Mouse (Mus musculus) hindbrain, embryonic 14.5 days (tissue): ENCODE results near the gene Dusp16. TPM values are rescaled to one million over a fixed set of nuclear protein-coding genes. Genes with fewer than 3 reads are reported as not detected.

Experiments
- ATAC-seq: fragments of 200-750 bp; cut with Nextera tagmentation; 2 replicates; pipeline ENCODE4 v1.8.0; 2017; ENCODE audit warnings: moderate number of reproducible peaks, mild to moderate bottlenecking, moderate TSS enrichment, moderate library complexity; ENCODE audit not compliant: low FRiP score
- DNase-seq: peaks from one replicate; pipeline ENCODE4 v3.0.0-alpha.2; 2015; ENCODE audit warnings: low spot score
- H3K27ac ChIP-seq: fragments of 300-500 bp; sonication (generic); 2 replicates; pipeline ENCODE4 v1.5.1; 2014; ENCODE audit warnings: mild to moderate bottlenecking, moderate library complexity
- H3K27me3 ChIP-seq: fragments of 300-500 bp; sonication (generic); 2 replicates; pipeline ENCODE4 v1.6.1; 2014; ENCODE audit warnings: mild to moderate bottlenecking, low read length, mixed read lengths; ENCODE audit not compliant: control insufficient read depth, insufficient read depth
- H3K36me3 ChIP-seq: fragments of 300-500 bp; sonication (generic); replicated peaks from 2 replicates; pipeline ENCODE4 v1.6.1; 2014; ENCODE audit not compliant: control insufficient read depth, insufficient read depth
- H3K4me1 ChIP-seq: fragments of 300-500 bp; sonication (generic); replicated peaks from 2 replicates; pipeline ENCODE4 v1.6.1; 2014; ENCODE audit warnings: antibody characterized with exemption, low read length, mixed read lengths; ENCODE audit not compliant: control insufficient read depth, insufficient read depth
- H3K4me2 ChIP-seq: fragments of 300-500 bp; sonication (generic); replicated peaks from 2 replicates; pipeline ENCODE4 v1.6.1; 2014; ENCODE audit warnings: mild to moderate bottlenecking, moderate library complexity
- H3K4me3 ChIP-seq: fragments of 300-500 bp; sonication (generic); replicated peaks from 2 replicates; pipeline ENCODE4 v1.5.1; 2014; ENCODE audit warnings: mild to moderate bottlenecking, low read length
- H3K9ac ChIP-seq: fragments of 300-500 bp; sonication (generic); 2 replicates; pipeline ENCODE4 v1.6.1; 2014
- H3K9me3 ChIP-seq: fragments of 300-500 bp; sonication (generic); 2 replicates; pipeline ENCODE4 v1.6.1; 2016; ENCODE audit warnings: low read length; ENCODE audit not compliant: control insufficient read depth
- WGBS: fragments of 180-500 bp; shearing (Covaris S2); extraction: QIAGEN DNeasy Blood & Tissue Kit; methylation state at CpG from one replicate; pipeline ENCODE4 v1.1.7; 2014; 5-methylcytosine and 5-hydroxymethylcytosine counted together
- polyA plus RNA-seq: library from polyadenylated mRNA; unstranded; fragments of >200 nt; fragmentation: Nextera tagmentation; extraction: Ambion mirVana; gene quantifications from 2 replicates; pipeline ENCODE4 v1.2.1, GENCODE M21; 2014

Gene Dusp16
- polyA plus RNA-seq, 1 experiment from 2014 or later: 5.7 TPM

GRCm38 (mm10) chr6:134725406-134725805, 67.0 kb downstream of the Dusp16 start:
- DNase-seq (no peak), ATAC-seq (no peak)
- no peaks in the 10 kb centered on the region; the same call in 1 of the 2 replicates for H3K4me1 ChIP-seq
- no peak overlapping the region for H3K4me3 ChIP-seq
- H3K4me2 ChIP-seq: no peak overlapping the region
- no peak overlapping the region for H3K27ac ChIP-seq
- no peaks in the 10 kb centered on the region for H3K27me3 ChIP-seq
- no peak overlapping the region for H3K9ac ChIP-seq
- no peaks in the 10 kb centered on the region for H3K9me3 ChIP-seq
- no peaks in the 10 kb centered on the region for H3K36me3 ChIP-seq

GRCm38 (mm10) chr6:134723833-134724553, 68.4 kb downstream of the Dusp16 start:
- 89% methylated on average over 9 of the region's 9 CpGs for WGBS
- Histone ChIP-seq H3K4me1 (no peaks in the 10 kb centered on the region; the same call in 1 of the 2 replicates), H3K9ac (no peak overlapping the region), H3K4me2 (no peak overlapping the region), H3K4me3 (no peak overlapping the region), H3K9me3 (no peaks in the 10 kb centered on the region), H3K27ac (no peak overlapping the region), H3K36me3 (peaks cover 8% of the 10 kb centered on the region; the same call in 1 of the 2 replicates), H3K27me3 (no peaks in the 10 kb centered on the region)
- ATAC-seq: no peak
- no peak for DNase-seq

GRCm38 (mm10) chr6:134723326-134723725, 69.1 kb downstream of the Dusp16 start:
- Histone ChIP-seq H3K27me3 (no peaks in the 10 kb centered on the region), H3K9ac (no peak overlapping the region), H3K4me2 (no peak overlapping the region), H3K4me1 (no peaks in the 10 kb centered on the region; the same call in 1 of the 2 replicates), H3K27ac (no peak overlapping the region), H3K36me3 (peaks cover 10% of the 10 kb centered on the region), H3K9me3 (no peaks in the 10 kb centered on the region), H3K4me3 (no peak overlapping the region)
- WGBS: 95% methylated on average over 7 of the region's 7 CpGs
- no peak for ATAC-seq
- DNase-seq: no peak

GRCm38 (mm10) chr6:134722906-134723305, 69.5 kb downstream of the Dusp16 start:
- DNase-seq (no peak), ATAC-seq (no peak)
- Histone ChIP-seq H3K36me3 (peaks cover 10% of the 10 kb centered on the region), H3K4me2 (no peak overlapping the region), H3K9me3 (no peaks in the 10 kb centered on the region), H3K27ac (no peak overlapping the region), H3K4me1 (no peaks in the 10 kb centered on the region; the same call in 1 of the 2 replicates), H3K9ac (no peak overlapping the region), H3K27me3 (no peaks in the 10 kb centered on the region), H3K4me3 (no peak overlapping the region)
- 91% methylated on average over 8 of the region's 8 CpGs for WGBS

- Histone ChIP-seq H3K9me3 (no peaks in the 10 kb centered on the region), H3K27ac (no peak overlapping the region), H3K27me3 (no peaks in the 10 kb centered on the region), H3K4me2 (no peak overlapping the region), H3K36me3 (peaks cover 17% of the 10 kb centered on the region), H3K4me3 (no peak overlapping the region), H3K9ac (no peak overlapping the region), H3K4me1 (no peaks in the 10 kb centered on the region; the same call in 1 of the 2 replicates)
- peak; percentile 24; the same call in 1 of the 2 replicates for ATAC-seq
- no peak for DNase-seq
- WGBS: 77% methylated on average over 6 of the region's 6 CpGs
These were observed 70.6 kb downstream of the Dusp16 start for GRCm38 (mm10) chr6:134721729-134722269.

GRCm38 (mm10) chr6:134720150-134720549, 72.3 kb downstream of the Dusp16 start:
- DNase-seq: no peak
- Histone ChIP-seq H3K27ac (no peak overlapping the region), H3K36me3 (peaks cover 17% of the 10 kb centered on the region), H3K9me3 (no peaks in the 10 kb centered on the region), H3K4me3 (no peak overlapping the region), H3K27me3 (no peaks in the 10 kb centered on the region), H3K4me2 (no peak overlapping the region), H3K9ac (no peak overlapping the region), H3K4me1 (no peaks in the 10 kb centered on the region; the same call in 1 of the 2 replicates)
- WGBS: 90% methylated on average over 5 of the region's 5 CpGs
- ATAC-seq: no peak

GRCm38 (mm10) chr6:134719156-134719555, 73.3 kb downstream of the Dusp16 start:
- Histone ChIP-seq H3K4me2 (no peak overlapping the region), H3K4me1 (no peaks in the 10 kb centered on the region; the same call in 1 of the 2 replicates), H3K9me3 (no peaks in the 10 kb centered on the region), H3K36me3 (peaks cover 17% of the 10 kb centered on the region), H3K9ac (no peak overlapping the region), H3K4me3 (no peak overlapping the region), H3K27me3 (no peaks in the 10 kb centered on the region), H3K27ac (no peak overlapping the region)
- DNase-seq (no peak), ATAC-seq (no peak)
- 88% methylated on average over 5 of the region's 5 CpGs for WGBS

- no peak for DNase-seq
- H3K36me3 ChIP-seq: peaks cover 17% of the 10 kb centered on the region
- ATAC-seq: no peak
- no peaks in the 10 kb centered on the region for H3K9me3 ChIP-seq
- no peaks in the 10 kb centered on the region; the same call in 1 of the 2 replicates for H3K4me1 ChIP-seq
- no peak overlapping the region for H3K4me2 ChIP-seq
- 92% methylated on average over 11 of the region's 11 CpGs for WGBS
- no peak overlapping the region for H3K9ac ChIP-seq
- H3K27me3 ChIP-seq: no peaks in the 10 kb centered on the region
- H3K27ac ChIP-seq: no peak overlapping the region
- H3K4me3 ChIP-seq: no peak overlapping the region
These were observed 73.8 kb downstream of the Dusp16 start for GRCm38 (mm10) chr6:134718668-134719065.

- H3K9ac ChIP-seq: no peak overlapping the region
- peaks cover 17% of the 10 kb centered on the region for H3K36me3 ChIP-seq
- DNase-seq: no peak
- no peaks in the 10 kb centered on the region for H3K27me3 ChIP-seq
- WGBS: 94% methylated on average over 20 of the region's 20 CpGs
- no peak; the same call in 1 of the 2 replicates for ATAC-seq
- no peak overlapping the region for H3K4me2 ChIP-seq
- no peaks in the 10 kb centered on the region for H3K9me3 ChIP-seq
- H3K27ac ChIP-seq: no peak overlapping the region
- no peaks in the 10 kb centered on the region; the same call in 1 of the 2 replicates for H3K4me1 ChIP-seq
- no peak overlapping the region for H3K4me3 ChIP-seq
These were observed 74.3 kb downstream of the Dusp16 start for GRCm38 (mm10) chr6:134717886-134718667.
